Mouse (Mus musculus): Measurements from ENCODE around the gene Cdc42ep2. TPM values are rescaled to one million over a fixed set of nuclear protein-coding genes. Genes with fewer than 3 reads are reported as not detected.

Cdc42ep2 gene
- polyA plus RNA-seq (2017; shearing (Covaris generic)) = 0.29 TPM

GRCm38 (mm10) chr19:5924713-5925093 is at the start of gene Cdc42ep2:
TSS of gene Cdc42ep2 (minus strand) at chr19:5924816.

GRCm38 (mm10) chr19:5963883-5964562 is 39.4 kb upstream of the Cdc42ep2 start, which contains the start of gene Pola2:
TSS of gene Pola2 (minus strand) at chr19:5964202.

GRCm38 (mm10) chr19:5913007-5913719 is 11.5 kb downstream of the Cdc42ep2 start, which contains the start of gene Dpf2:
TSS of gene Dpf2 (minus strand) at chr19:5913010.

GRCm38 (mm10) chr19:5894002-5894678 is 30.5 kb downstream of the Cdc42ep2 start, which contains the start of gene Tigd3:
TSS of gene Tigd3 (minus strand) at chr19:5894149.

GRCm38 (mm10) chr19:5877618-5878361 is 46.8 kb downstream of the Cdc42ep2 start, which contains the start of gene Slc25a45:
TSS of gene Slc25a45 (plus strand) at chr19:5877808.

GRCm38 (mm10) chr19:5874969-5875480 is 49.6 kb downstream of the Cdc42ep2 start, which contains the start of gene Frmd8:
TSS of gene Frmd8 (minus strand) at chr19:5875274.

Other genes starting within 250 kb of the Cdc42ep2 start
- gene Map3k11, start 236.1 kb downstream of the Cdc42ep2 start, polyA plus RNA-seq (2017; shearing (Covaris generic)) = 60.9 TPM
- 38.2 TPM for gene Pcnx3, start 235.9 kb downstream of the Cdc42ep2 start, polyA plus RNA-seq (2017; shearing (Covaris generic))
- 5.8 TPM for gene Kcnk7, start 220.4 kb downstream of the Cdc42ep2 start, polyA plus RNA-seq (2017; shearing (Covaris generic))
- gene Ehbp1l1, start 198.5 kb downstream of the Cdc42ep2 start, polyA plus RNA-seq (2017; shearing (Covaris generic)) = 53.7 TPM
- gene Fam89b, start 195.2 kb downstream of the Cdc42ep2 start, polyA plus RNA-seq (2017; shearing (Covaris generic)) = 83.2 TPM
- 0.33 TPM for gene Ltbp3, start 183.9 kb downstream of the Cdc42ep2 start, polyA plus RNA-seq (2017; shearing (Covaris generic))
- 62.6 TPM for gene Scyl1, start 153.4 kb downstream of the Cdc42ep2 start, polyA plus RNA-seq (2017; shearing (Covaris generic))
- gene Frmd8, start 49.5 kb downstream of the Cdc42ep2 start, polyA plus RNA-seq (2017; shearing (Covaris generic)) = 120 TPM
- 21.1 TPM for gene Slc25a45, start 47.0 kb downstream of the Cdc42ep2 start, polyA plus RNA-seq (2017; shearing (Covaris generic))
- gene Tigd3, start 30.7 kb downstream of the Cdc42ep2 start, polyA plus RNA-seq (2017; shearing (Covaris generic)) = 0.30 TPM
- gene Dpf2, start 11.8 kb downstream of the Cdc42ep2 start, polyA plus RNA-seq (2017; shearing (Covaris generic)) = 126 TPM
- 35.9 TPM for gene Pola2, start 39.4 kb upstream of the Cdc42ep2 start, polyA plus RNA-seq (2017; shearing (Covaris generic))
- gene Slc22a20, start 61.3 kb upstream of the Cdc42ep2 start, polyA plus RNA-seq (2017; shearing (Covaris generic)) = not detected
- 43.6 TPM for gene Capn1, start 91.1 kb upstream of the Cdc42ep2 start, polyA plus RNA-seq (2017; shearing (Covaris generic))
- gene Syvn1, start 121.8 kb upstream of the Cdc42ep2 start, polyA plus RNA-seq (2017; shearing (Covaris generic)) = 55.4 TPM
- gene Mrpl49, start 133.0 kb upstream of the Cdc42ep2 start, polyA plus RNA-seq (2017; shearing (Covaris generic)) = 22.8 TPM
- gene Fau, start 133.0 kb upstream of the Cdc42ep2 start, polyA plus RNA-seq (2017; shearing (Covaris generic)) = 995 TPM
- 17.7 TPM for gene Znhit2, start 136.4 kb upstream of the Cdc42ep2 start, polyA plus RNA-seq (2017; shearing (Covaris generic))
- gene Tm7sf2, start 143.6 kb upstream of the Cdc42ep2 start, polyA plus RNA-seq (2017; shearing (Covaris generic)) = 6.2 TPM
- 79.3 TPM for gene Vps51, start 152.4 kb upstream of the Cdc42ep2 start, polyA plus RNA-seq (2017; shearing (Covaris generic))
- not detected for gene Tmem262, start 155.2 kb upstream of the Cdc42ep2 start, polyA plus RNA-seq (2017; shearing (Covaris generic))
- gene Gm28374, start 157.4 kb upstream of the Cdc42ep2 start, polyA plus RNA-seq (2017; shearing (Covaris generic)) = 1.2 TPM
- gene Zfpl1, start 160.1 kb upstream of the Cdc42ep2 start, polyA plus RNA-seq (2017; shearing (Covaris generic)) = 26.0 TPM
- gene Cdca5, start 160.2 kb upstream of the Cdc42ep2 start, polyA plus RNA-seq (2017; shearing (Covaris generic)) = 0.80 TPM
- gene AC131692.1, start 169.6 kb upstream of the Cdc42ep2 start, polyA plus RNA-seq (2017; shearing (Covaris generic)) = not detected
- not detected for gene Naaladl1, start 181.0 kb upstream of the Cdc42ep2 start, polyA plus RNA-seq (2017; shearing (Covaris generic))
- 6.3 TPM for gene Sac3d1, start 193.8 kb upstream of the Cdc42ep2 start, polyA plus RNA-seq (2017; shearing (Covaris generic))
- 28.8 TPM for gene Snx15, start 203.5 kb upstream of the Cdc42ep2 start, polyA plus RNA-seq (2017; shearing (Covaris generic))
- gene Batf2, start 216.2 kb upstream of the Cdc42ep2 start, polyA plus RNA-seq (2017; shearing (Covaris generic)) = not detected
- gene Arl2, start 216.7 kb upstream of the Cdc42ep2 start, polyA plus RNA-seq (2017; shearing (Covaris generic)) = 38.1 TPM

Measured in effector memory CD4-positive, alpha-beta T cell, adult 7 months (primary cell).